Mouse (Mus musculus) adrenal gland (tissue): Measurements from ENCODE around the gene Crb3.
"Not testable (repeated sequence)": the region's sequence is repeated elsewhere in the genome, so short reads cannot be mapped to it uniquely, and the experiment has no call there.

Experiments
- intact Hi-C: fragments of 180-260 bp; cut with DNase I; formaldehyde crosslinking; loops from one replicate; pipeline ENCODE4 v1.15.1; 2025
- long read RNA-seq, 2 experiments: library from polyadenylated mRNA; unstranded; transcript quantifications; one replicate each; pipeline ENCODE4 v2.0.0; 2020; ENCODE audit warnings: borderline replicate concordance in 1 of 2; ENCODE audit not compliant: insufficient replicate concordance in 1 of 2

Gene Crb3
- long read RNA-seq, experiment 1, partial matches to known transcripts: 0 of 1 reads
- long read RNA-seq, experiment 1, other reads (novel, unspliced or antisense): 1 of 1 reads
- long read RNA-seq, experiment 2: 0 reads

DNA sequence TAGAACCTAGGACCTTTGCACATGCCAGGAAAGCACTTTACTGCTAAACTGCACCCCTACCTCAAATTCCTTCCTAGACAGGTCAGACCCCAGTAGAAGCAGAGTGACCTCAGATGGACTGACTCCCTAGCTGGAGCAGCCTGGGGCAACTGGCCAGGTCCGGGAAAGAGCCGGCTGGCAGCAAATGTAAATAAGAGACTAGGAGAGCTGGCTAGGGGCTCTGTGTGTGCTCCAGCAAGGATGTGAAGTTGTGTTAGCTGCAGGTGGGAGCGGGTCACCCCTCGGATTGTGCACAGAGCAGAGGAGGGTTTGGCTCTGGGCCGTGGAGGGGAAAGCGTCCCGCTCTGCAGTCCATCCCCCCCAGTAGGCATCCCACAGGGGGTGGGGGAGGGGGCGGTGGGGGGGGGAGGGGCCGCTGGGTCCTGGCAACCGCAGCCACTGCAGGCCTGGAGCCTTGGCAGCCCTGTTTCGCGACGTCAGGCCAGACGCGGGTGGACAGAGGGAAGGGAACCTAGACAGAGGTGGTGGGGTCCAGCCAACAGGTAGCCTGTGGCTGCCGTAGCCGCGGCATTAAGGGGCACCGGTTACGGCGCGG lies at the start of gene Crb3:
Gene Crb3 (plus strand): TSS at position 215 of the 595 bp plus-strand sequence.
- intact Hi-C loops: no loop called here

DNA sequence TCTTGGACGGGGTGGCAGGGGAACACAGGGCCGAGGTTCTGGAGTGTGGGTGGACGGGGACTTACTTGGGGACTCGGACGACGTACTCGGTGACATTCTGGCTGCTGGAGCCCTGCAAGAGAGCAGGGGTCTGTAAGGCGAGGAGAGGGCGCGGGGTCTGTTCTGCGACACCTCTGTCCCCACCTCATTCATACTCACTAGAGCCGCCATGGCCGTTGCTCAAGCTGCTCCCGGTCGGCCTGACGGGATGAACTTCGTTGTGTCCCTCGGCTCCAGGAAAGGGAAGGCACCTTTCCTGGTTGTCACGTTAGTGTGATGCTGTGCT lies 48.0 kb upstream of the Crb3 start:
- intact Hi-C loops: no loop called here

DNA sequence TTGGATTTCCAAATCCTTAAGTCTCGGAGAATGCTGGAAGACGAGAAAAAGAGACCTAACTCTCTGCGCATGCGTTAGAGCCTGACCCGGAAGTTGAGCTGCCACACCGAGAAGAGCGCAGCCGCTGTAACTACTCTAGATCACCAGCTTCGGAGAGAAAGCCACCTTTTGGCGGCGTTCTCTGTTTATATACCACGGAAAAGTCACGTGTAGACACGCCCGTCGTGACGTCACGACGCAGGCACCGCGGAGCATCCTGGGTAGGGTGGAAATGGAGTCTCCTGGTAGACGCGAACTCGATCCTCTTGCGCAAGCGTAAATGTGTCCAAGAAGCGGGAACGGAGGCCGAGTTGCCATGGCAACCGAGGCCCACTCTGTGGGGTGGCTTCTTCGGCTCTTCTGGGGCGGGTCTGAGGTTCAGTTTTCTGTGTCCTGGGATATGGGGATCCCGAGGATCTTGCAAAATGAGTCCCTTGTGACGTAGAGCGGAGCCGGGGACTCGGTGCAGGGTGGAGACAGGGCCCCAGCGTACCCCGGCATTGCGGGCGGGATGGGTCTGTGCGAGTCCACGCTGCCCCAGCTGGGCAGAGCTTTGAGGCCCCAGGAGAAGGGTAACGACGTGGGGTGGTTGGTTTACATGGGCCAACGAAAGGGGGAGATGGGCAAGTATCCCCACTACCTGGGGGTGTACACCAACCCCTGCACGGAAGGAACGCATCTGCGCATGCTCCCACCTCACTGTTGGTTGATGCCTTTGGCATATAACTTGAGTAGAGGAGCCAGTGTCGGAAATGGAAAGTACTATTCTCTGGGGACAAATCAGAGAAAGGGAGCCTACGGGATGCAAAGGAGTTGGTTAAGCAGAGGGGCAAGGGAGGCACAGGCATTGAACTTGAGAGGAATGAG lies 47.4 kb upstream of the Crb3 start, which contains the start of the genes Gtf2f1 and Gm17949:
Gene Gtf2f1 (minus strand): TSS at position 53 of the 906 bp plus-strand sequence.
Gene Gm17949 (plus strand): TSS at position 234 of the 906 bp plus-strand sequence.
- intact Hi-C loops: no loop called here

DNA sequence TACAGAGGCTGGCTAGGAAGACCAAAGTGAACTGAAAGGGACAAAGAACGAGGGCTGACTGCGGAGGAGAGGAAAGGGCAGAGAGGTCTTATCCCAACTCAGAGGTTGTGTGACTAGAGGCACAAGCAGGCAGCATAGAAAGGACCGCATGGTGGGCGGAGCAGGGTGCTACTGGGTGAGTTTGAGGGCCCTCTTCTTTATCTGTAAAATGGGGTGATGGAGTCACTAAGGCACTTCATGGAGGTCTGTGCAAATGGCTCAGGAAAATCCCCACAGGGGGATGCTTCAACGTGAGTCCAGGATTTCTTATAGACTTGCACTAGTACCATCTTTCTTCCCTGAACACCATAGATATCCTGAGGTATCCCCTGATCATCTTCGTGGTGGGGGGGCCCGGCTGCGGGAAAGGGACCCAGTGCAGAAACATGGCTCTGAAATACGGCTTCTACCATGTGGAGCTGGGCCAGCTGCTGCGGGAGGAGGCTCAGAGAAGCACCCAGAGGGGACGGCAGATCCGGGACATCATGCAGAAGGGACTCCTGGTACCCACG lies 46.6 kb upstream of the Crb3 start:
- intact Hi-C loops: no loop called here

DNA sequence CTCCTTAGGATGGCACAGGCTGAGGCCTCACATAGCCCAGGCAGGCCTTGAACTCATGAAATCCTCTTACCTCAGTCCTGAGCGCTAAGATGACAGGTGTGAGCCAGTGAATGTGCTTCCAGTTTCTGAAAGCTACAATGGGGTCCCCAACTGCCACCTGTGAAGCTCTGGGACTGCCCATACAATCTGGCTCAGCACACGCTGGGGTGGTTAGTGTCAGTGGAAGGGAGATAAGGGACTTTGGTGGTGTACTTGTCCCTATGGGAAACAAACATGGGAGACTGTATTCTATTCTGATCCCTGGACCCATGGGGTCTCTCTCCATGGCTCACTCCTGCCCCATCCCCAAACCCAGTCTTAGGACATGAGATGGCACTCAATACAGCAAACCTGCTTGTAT lies 39.2 kb upstream of the Crb3 start:
- intact Hi-C loops: no loop called here

DNA sequence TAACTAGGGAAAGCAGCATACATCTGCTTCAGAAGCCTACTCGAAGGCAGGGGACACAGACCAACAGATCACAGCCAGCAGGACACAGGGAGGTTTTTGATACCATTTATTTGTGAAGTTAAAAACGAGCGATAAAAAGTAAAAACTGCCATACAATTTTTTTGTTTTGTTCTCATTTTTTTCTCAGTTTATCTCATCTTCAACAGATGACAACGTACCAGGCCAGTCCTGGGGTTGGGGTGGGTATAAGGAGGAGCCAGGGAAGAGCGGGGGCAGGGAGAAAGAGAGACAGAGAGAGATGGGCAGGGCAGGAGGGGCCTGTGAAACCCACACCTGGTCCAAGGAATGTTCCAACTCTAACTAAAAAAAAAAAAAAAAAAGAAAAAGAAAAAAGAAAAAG lies 37.9 kb upstream of the Crb3 start:
- intact Hi-C loops: no loop called here

DNA sequence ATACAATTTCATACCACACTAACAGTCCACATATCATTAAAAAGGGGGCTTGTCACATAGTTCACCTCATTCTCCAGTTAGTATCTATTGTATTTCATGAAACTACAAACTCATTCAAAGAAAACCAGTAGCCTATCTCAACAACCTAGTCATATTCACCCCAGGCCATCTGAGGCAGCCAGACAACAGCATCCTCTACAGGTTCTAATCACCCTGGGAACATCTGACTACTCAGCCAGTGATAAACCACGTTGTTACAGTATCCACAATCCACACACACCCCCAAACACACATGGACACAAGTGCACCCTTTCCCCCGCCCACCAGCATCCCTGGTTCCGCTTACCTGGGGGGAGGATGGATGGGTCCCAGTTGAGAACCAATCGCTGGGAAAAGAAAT lies 31.4 kb upstream of the Crb3 start:
- intact Hi-C loops: no loop called here

DNA sequence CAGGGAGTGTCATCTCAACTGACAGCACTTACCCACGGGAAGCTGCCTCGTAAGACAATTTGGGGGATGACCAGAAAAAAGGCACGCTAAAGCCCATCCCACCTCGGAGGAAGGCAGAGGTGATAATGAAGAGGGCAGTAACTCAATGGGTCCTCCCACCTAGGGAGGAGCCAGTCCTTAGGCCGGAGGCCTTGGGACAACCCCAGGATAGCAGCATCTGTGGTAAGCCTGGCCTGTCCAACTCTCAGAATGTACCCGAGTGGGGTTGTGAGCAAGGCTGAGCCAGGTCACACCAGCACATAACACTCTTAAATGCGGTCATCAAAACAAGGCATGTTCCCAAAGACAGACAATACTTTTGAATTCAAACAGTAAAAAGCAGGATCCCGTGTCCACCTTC lies 29.2 kb upstream of the Crb3 start:
- intact Hi-C loops: no loop called here

DNA sequence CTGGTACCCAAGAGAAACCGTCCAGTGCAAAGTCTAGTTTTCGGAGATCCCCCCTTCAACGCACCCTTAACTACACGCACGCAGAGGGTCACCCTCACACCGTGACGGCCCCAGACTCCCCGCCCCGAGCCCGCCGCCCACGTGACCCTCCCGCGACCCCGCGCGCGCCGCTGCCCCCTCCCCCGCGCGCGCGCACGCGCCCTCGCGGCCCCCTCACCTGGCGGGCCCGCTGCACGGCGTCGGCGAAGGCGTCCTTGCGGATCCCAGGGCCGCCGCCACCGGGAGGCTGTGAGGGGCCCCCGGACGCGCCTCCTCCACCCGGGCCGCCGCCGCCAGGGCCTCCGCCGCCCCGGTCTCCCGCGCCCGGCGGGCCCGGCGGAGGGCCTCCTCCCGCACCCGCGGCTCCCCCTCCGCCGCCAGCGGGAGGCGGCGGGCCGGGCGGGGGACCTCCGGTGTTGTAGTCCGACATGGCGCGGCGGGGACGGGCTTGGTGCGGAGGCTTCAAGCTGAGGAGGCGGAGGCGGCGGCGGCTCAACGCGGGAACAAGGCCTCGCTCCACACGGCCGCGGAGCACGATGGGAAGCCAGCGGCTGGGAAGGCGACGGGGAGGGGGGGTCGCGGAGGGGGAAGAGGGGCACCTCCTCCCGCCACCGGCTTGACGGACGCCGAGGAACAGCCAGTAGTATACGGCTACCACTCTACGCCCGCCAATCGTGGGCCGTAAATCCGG lies 27.8 kb upstream of the Crb3 start, which contains the start of gene Khsrp:
Gene Khsrp (minus strand): TSS at position 592 of the 730 bp plus-strand sequence.
- intact Hi-C loops: no loop called here

DNA sequence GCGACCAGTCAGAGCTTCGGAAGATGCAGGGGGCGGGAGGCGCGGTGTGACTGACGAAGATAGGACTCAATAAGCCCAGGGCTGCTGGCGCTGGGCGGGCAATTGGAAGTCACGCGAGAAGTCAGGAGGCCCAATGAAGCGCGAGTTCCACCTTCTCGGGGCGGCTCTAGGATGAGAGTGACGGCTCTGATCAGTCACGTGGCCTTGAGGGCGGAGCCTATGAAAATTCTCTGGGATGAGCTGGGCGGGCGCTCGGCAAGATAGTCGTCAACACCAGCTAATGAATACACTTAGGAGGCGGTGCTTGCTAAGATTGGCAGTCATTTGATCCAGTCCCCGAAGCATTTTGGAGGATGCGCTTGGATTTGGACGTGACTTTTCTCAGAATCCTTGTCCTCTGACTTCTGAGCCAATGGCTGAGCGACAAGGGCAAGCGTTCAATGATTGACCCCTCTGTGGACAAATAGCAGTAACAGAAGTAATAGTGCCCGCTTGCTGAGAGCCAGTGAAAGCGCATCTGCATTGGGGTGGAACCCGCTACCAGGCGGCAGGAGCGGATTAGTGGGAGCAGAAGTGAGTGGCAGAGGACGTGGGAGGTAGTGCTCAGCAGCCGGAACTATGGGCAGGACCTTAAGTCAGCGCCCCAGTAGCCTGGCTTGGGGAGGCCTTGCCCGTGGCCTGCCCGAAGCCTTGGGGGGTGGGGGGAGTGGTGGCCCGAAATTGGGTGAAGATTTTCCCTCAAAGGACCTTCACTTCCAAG lies 27.1 kb upstream of the Crb3 start:
- intact Hi-C loops: no loop called here

DNA sequence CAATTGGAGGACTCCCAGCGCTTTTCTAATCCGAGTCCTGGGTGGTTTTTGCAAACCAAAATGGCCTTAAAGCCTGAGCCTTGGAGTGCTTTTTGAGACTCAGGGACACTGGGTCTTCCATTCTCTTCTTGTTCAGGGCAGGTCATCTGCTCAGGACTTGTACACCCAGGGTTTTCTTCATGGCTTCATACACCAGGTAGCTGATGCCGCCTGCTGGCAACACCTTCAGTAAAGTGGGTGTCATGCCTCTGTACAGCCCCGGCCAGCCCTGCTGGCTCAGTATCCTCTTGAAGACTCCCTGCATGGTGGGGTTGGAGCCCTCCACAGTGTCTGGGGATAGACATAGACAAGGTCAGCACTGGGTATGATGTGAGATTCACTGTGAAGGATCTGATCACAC lies 26.1 kb upstream of the Crb3 start:
- intact Hi-C loops: no loop called here

DNA sequence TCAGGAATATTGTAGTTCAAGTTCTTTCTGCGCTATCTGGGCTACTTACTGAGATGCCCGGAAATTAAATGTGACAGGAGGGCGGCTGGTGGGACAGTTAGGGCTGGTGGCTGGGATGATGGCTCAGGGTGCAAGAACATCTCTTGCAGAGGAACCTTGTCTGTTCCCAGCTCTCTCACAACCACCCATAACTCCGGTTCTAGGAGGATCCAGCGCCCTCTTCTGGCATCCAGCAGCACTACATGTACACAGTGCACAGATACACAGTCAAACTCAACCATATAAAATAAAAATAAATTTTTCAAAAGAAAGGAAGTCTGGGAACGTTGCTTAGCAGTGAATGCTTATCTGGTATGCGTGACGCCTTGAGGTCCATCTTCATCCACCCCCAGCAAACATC lies 19.9 kb upstream of the Crb3 start:
- intact Hi-C loops: no loop called here

DNA sequence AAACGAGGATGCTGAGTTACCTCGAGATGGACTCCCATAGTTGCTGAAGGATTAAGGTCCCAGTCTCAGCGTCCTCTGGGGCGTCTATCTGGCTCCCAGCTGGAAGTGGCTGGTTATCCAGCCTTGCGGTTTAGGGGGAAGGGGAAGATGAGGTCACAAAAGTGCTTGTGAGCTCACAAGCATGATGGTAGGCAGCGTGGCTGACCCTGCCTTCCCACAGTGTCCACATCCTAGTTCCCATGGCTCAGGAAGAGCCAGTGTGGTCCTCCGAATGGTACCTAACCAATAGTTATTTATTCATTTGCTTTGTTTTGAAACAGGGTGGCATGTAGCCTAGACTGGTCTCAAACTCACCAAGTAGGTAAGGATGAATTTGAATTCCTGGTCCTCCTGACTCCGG lies 17.4 kb upstream of the Crb3 start, which contains the start of gene Slc25a41:
Gene Slc25a41 (minus strand): TSS at position 101 of the 400 bp plus-strand sequence.
- intact Hi-C loops: no loop called here

DNA sequence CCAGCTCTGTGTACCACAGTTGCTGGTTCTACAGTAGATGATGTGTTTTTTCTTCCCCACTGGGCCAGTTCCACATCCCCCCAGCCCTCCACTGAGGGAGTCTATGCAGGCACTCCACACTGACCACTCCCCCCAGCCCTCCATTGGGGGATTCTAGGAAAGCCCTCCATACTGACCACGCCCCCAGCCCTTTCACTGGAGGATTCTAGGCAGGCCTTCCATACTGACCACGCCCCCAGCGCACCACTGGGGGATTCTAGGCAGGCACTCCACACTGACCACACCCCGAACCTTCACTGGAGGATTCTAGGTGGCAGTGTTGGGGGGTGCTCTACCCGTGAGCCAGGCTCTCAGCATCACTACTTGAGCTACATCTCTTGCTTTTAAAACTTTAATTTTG lies 11.5 kb upstream of the Crb3 start:
- intact Hi-C loops: no loop called here

DNA sequence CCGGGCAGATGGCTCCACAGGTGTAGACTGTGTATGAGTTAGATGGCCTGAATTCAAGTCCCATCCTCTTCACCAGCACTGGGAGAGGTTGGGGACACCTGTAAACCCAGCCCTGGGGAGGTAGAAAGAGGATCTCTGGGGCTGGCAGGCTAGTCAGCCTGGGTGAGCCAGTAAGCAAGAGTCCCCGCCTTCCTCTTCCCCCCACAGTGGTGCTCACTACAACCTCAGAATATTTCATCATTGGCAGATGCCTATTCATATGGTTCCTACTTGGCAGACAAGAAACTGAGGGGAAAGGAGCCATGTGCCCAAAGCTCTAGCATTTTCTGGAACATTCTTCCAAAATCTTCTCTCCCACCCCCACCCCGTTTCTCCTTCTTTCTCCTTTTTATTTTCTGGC lies 10.1 kb upstream of the Crb3 start:
- intact Hi-C loops: no loop called here

DNA sequence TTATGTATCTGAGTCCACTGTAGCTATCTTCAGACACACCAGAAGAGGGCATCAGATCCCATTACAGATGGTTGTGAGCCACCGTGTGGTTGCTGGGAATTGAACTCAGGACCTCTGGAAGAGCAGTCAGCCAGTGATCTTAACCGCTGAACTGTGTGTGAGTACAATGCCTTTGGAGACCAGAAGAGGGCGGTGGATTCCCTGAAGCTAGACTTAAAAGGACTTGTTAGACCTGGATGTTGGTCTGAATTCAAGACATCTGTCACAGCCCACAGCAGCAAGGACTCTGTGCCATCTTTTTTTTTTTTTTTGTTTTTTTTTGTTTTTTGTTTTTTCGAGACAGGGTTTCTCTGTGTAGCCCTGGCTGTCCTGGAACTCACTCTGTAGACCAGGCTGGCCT lies 7.2 kb upstream of the Crb3 start:
- intact Hi-C loops: not testable (repeated sequence)

DNA sequence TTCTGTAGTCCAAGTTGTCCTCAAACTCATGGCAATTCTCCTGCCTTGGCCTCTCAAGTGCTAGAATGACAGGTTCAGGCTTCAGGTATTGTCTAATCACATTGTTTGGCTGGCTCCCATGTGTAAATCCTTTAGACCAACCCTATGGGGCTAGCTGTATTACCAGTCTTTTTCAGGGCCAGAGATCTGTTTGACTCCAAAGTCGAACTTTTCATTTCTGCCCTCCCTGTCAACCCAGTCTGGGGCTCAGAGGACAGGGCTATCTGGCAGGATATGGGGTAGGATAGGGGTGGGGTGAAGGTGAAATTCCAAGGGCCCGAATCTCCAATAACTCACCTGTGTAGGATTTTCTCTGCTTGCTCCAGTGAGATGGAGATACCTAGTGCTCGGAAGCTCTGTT lies 2.7 kb upstream of the Crb3 start:
- intact Hi-C loops: no loop called here

DNA sequence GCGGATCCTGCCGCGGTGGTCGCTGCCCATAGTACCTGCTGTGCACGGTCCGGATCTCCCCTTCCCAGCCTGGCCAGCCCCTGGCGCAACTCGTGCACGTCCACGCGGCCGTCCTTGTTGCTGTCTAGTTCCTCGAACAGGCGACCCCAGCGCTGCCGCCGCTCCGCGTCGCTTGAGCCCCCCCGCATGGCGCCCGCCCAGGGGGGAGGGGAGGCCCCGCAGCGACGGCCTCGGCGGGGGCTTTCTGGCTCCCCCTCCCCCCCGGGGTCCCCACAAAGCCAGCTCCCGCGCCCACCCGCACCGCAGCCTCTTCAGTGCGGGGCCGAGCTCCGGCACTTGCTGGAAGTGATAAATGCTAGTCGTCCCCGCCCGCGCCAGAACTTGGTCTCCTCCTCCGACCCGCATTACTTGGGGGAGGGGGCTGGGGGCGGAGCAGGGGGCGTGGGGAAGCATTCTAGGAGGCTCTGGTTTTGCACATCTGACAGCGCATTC lies 627 bp downstream of the Crb3 start, which contains the start of gene Slc25a23:
Gene Slc25a23 (minus strand): TSS at position 378 of the 492 bp plus-strand sequence.
- intact Hi-C loops: no loop called here

DNA sequence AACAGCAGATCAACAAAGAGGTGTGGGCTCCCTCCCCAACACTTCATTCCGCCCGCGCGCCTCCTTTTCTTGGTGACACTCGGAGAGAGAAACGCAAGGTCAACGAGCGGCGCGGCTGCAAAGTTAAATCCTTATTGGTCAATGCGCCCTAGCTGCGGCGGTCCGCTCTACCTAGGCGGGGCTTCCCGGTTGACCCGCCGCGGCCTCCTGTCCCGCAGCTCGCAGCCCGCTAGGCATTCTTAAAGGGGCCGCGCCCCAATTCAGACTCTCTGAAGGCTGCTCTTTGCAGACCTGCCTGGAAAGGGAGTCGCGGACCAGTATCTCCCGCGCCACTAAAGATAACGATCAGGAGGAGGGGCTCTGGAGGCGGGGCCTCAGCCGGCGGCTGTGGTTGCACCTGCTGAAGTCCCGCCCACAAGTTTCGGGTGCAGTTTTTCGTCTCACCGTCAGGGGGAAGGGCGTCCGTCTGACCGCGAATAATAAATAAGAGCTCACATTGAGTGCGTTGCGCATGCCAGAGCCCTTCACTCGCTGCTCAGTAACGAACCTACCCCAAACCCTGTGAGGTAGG lies 1.4 kb downstream of the Crb3 start:
- intact Hi-C loops: no loop called here

DNA sequence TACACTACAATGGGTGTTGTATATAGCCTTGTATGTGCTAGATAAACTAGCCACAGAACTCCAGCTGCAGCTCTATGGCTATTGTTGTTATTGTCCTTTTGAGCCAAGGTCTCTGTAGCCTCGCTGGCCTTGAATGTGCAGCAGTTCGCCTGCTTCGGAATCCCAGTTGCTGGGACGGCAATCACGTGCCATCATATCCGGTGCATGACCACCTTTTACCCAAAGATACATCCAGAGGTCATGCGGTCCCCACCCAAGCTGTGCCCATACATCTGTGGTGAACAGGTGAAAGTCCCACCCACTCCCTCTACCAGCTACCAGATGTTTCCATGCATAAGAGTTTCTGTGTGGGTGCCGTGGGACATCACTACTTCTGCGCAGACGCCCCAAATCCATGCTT lies 2.2 kb downstream of the Crb3 start:
- intact Hi-C loops: no loop called here
